Mouse (Mus musculus) naive thymus-derived CD4-positive, alpha-beta T cell, adult 5 months (primary cell): ENCODE data around the gene Tmem140. TPM values are rescaled to one million over a fixed set of nuclear protein-coding genes. Genes with fewer than 3 reads are reported as not detected.

Experiments
- polyA plus RNA-seq: library from polyadenylated mRNA; unstranded; fragments of 100-300 nt; shearing (Covaris generic); gene quantifications from one replicate; pipeline ENCODE4 v1.2.1, GENCODE M21; 2017

Tmem140 gene
- 5.7 TPM for polyA plus RNA-seq

GRCm38 (mm10) chr6:34862791-34863403 lies at the start of gene Tmem140:
Gene Tmem140 (plus strand): TSS chr6:34863146.

GRCm38 (mm10) chr6:34877509-34878321 lies 14.8 kb downstream of the Tmem140 start, which contains the start of gene Cyren:
Gene Cyren (minus strand): TSS chr6:34878060.

GRCm38 (mm10) chr6:34910371-34911219 lies 47.6 kb downstream of the Tmem140 start, which contains the start of gene Wdr91:
Gene Wdr91 (minus strand): TSS chr6:34910876.

GRCm38 (mm10) chr6:34919956-34920355 lies 57.0 kb downstream of the Tmem140 start, which contains the start of gene Stra8:
Gene Stra8 (plus strand): TSS chr6:34920163.

Other genes starting within 250 kb of the Tmem140 start
- gene Agbl3, start 82.7 kb upstream of the Tmem140 start, polyA plus RNA-seq: 1.4 TPM
- gene Cyren, start 14.9 kb downstream of the Tmem140 start, polyA plus RNA-seq: 1.3 TPM
- gene Wdr91, start 47.7 kb downstream of the Tmem140 start, polyA plus RNA-seq: 32.2 TPM
- not detected for gene Stra8, start 57.0 kb downstream of the Tmem140 start, polyA plus RNA-seq
- 0.73 TPM for gene Slc23a4, start 125.3 kb downstream of the Tmem140 start, polyA plus RNA-seq